Mouse (Mus musculus): Measurements from ENCODE around the gene 1700001K19Rik. TPM values are rescaled to one million over a fixed set of nuclear protein-coding genes. Genes with fewer than 3 reads are reported as not detected.

1700001K19Rik gene
- total RNA-seq, 2 experiments from 2014 or later: not detected

Other genes starting within 250 kb of the 1700001K19Rik start
- gene Ppp2r5c, start 235.5 kb downstream of the 1700001K19Rik start, total RNA-seq (2015; ENCODE audit: low replicate concordance): 41.1 and 42.6 TPM in 2 replicates
- 60.8 and 61.2 TPM in 2 replicates for gene Ppp2r5c, start 235.5 kb downstream of the 1700001K19Rik start, total RNA-seq (2017; ENCODE audit: low replicate concordance)
- 31.1 and 31.3 TPM in 2 replicates for gene Dync1h1, start 81.2 kb downstream of the 1700001K19Rik start, total RNA-seq (2015; ENCODE audit: low replicate concordance)
- 41.8 and 59.6 TPM in 2 replicates for gene Dync1h1, start 81.2 kb downstream of the 1700001K19Rik start, total RNA-seq (2017; ENCODE audit: low replicate concordance)
- gene Hsp90aa1, start 20.1 kb upstream of the 1700001K19Rik start, total RNA-seq (2015; ENCODE audit: low replicate concordance): 240 and 254 TPM in 2 replicates
- 257 and 485 TPM in 2 replicates for gene Hsp90aa1, start 20.1 kb upstream of the 1700001K19Rik start, total RNA-seq (2017; ENCODE audit: low replicate concordance)
- 8.6 and 11.5 TPM in 2 replicates for gene Wdr20, start 55.3 kb upstream of the 1700001K19Rik start, total RNA-seq (2015; ENCODE audit: low replicate concordance)
- gene Wdr20, start 55.3 kb upstream of the 1700001K19Rik start, total RNA-seq (2017; ENCODE audit: low replicate concordance): 14.8 and 19.4 TPM in 2 replicates
- gene Mok, start 158.3 kb upstream of the 1700001K19Rik start, total RNA-seq (2015; ENCODE audit: low replicate concordance): not detected in 2 replicates
- gene Mok, start 158.3 kb upstream of the 1700001K19Rik start, total RNA-seq (2017; ENCODE audit: low replicate concordance): 0.14 TPM in 1 of 2 replicates, not detected in the other
- gene Zfp839, start 167.6 kb upstream of the 1700001K19Rik start, total RNA-seq (2015; ENCODE audit: low replicate concordance): 0.63 and 3.3 TPM in 2 replicates
- gene Zfp839, start 167.6 kb upstream of the 1700001K19Rik start, total RNA-seq (2017; ENCODE audit: low replicate concordance): 1.4 and 2.1 TPM in 2 replicates
- 14.6 and 28.6 TPM in 2 replicates for gene Cinp, start 206.5 kb upstream of the 1700001K19Rik start, total RNA-seq (2015; ENCODE audit: low replicate concordance)
- 23.4 and 26.7 TPM in 2 replicates for gene Cinp, start 206.5 kb upstream of the 1700001K19Rik start, total RNA-seq (2017; ENCODE audit: low replicate concordance)
- gene Tecpr2, start 206.6 kb upstream of the 1700001K19Rik start, total RNA-seq (2015; ENCODE audit: low replicate concordance): 2.3 and 3.6 TPM in 2 replicates
- 2.1 and 2.9 TPM in 2 replicates for gene Tecpr2, start 206.6 kb upstream of the 1700001K19Rik start, total RNA-seq (2017; ENCODE audit: low replicate concordance)